Mouse (Mus musculus) megakaryocyte, embryonic 14.5 days (primary cell): Measurements from ENCODE around the gene Cxcl3. TPM values are rescaled to one million over a fixed set of nuclear protein-coding genes. Genes with fewer than 3 reads are reported as not detected.

Experiments used
- H3K27me3 ChIP-seq: replicated peaks from 2 replicates; pipeline ENCODE3; 2012; ENCODE audit warnings: inconsistent platforms
- H3K36me3 ChIP-seq: replicated peaks from 2 replicates; pipeline ENCODE3; 2012; ENCODE audit warnings: low read length, inconsistent platforms, mixed read lengths
- H3K4me1 ChIP-seq: 2 replicates; pipeline ENCODE4 v1.6.1; 2012; ENCODE audit warnings: inconsistent platforms
- H3K4me3 ChIP-seq: replicated peaks from 2 replicates; pipeline ENCODE3; 2012; ENCODE audit warnings: moderate library complexity, mild to moderate bottlenecking, inconsistent platforms
- H3K9me3 ChIP-seq: 2 replicates; pipeline ENCODE4 v1.6.1; 2012; ENCODE audit warnings: inconsistent platforms
- FLI1 ChIP-seq: IDR thresholded peaks from 2 replicates; pipeline ENCODE4 v1.6.1; 2012; ENCODE audit warnings: low read length, inconsistent platforms, mixed read lengths
- GATA1 ChIP-seq: IDR thresholded peaks from 3 replicates; pipeline ENCODE4 v1.6.1; 2012; ENCODE audit warnings: mixed read lengths, low read length, inconsistent platforms, borderline replicate concordance
- polyA plus RNA-seq: library from polyadenylated mRNA; stranded (reverse); fragments of >175 nt; gene quantifications from 2 replicates; pipeline ENCODE4 v1.2.3, GENCODE M21; 2012; ENCODE audit warnings: low replicate concordance; ENCODE audit not compliant: insufficient read depth

The Cxcl3 gene
- 13.4 and 15.8 TPM in 2 replicates for polyA plus RNA-seq

DNA sequence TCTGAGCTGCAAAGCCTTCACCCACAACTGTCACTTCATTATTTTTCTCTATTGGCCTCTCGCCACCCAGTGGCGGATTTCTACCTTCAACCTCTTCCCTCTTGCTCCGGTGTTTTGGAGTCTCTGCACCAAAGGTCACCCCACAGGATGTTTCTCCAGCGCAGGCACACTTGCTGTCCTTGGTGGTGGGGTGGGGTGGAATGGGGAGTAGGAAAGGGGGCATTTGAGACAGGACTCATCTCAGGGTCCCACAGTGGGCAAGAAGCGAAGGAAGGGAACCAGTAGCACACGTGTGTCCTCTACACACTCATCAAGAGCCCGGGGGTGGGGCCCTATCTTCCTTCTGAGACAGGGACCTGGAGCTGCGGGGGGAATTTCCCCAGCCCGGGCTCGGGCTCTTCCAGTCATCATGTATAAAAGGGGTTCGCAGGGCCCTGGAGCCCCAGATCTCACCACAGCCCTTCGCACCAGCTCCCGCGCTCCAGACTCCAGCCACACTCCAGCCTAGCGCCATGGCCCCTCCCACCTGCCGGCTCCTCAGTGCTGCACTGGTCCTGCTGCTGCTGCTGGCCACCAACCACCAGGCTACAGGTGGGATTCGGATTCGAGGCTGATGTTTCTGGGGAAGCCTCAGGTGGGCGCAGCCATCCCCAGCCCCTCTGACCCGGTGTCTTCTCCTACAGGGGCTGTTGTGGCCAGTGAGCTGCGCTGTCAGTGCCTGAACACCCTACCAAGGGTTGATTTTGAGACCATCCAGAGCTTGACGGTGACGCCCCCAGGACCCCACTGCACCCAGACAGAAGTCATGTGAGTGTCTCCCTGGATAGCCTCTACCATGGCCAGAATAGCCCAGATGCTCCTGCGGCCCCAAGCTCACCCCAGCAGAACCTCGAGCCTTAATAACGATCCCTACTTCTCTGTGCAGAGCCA is at the start of gene Cxcl3:
TSS of gene Cxcl3 (plus strand) at position 445 of the 930 bp plus-strand sequence.
- TF ChIP-seq FLI1: no peak
- no peak for TF ChIP-seq GATA1
- peak within 1 kb of the TSS; percentile 90 for H3K4me3 ChIP-seq
- H3K4me1 ChIP-seq: peaks cover 70% of the 10 kb centered on the region
- no peaks in the 10 kb centered on the region for H3K27me3 ChIP-seq
- no peaks in the 10 kb centered on the region for H3K36me3 ChIP-seq
- no peaks in the 10 kb centered on the region for H3K9me3 ChIP-seq

DNA sequence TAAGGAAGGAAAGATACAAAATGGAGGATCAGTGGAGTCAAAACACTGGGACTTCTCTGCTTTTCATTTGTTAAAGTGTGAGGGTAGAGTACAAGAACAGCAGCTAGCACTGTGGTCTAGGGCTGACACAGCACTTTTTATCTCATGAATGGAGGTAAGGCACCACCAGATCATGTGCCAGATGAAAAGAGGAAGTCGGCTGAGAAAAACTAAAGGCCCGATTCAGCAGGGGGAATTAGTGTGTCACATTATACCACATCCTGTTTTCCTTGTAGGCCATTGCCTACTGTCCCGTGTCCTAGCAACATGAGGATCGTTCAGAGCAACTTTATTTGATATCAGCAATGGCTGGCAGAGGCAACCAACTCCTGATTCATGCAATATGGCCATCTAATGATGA is 43.9 kb upstream of the Cxcl3 start:
- peaks cover 28% of the 10 kb centered on the region for H3K4me1 ChIP-seq
- peak overlapping the region; percentile 64 for H3K4me3 ChIP-seq
- no peaks in the 10 kb centered on the region for H3K27me3 ChIP-seq
- H3K36me3 ChIP-seq: no peaks in the 10 kb centered on the region
- H3K9me3 ChIP-seq: no peaks in the 10 kb centered on the region
- TF ChIP-seq FLI1 (no peak), GATA1 (no peak)

DNA sequence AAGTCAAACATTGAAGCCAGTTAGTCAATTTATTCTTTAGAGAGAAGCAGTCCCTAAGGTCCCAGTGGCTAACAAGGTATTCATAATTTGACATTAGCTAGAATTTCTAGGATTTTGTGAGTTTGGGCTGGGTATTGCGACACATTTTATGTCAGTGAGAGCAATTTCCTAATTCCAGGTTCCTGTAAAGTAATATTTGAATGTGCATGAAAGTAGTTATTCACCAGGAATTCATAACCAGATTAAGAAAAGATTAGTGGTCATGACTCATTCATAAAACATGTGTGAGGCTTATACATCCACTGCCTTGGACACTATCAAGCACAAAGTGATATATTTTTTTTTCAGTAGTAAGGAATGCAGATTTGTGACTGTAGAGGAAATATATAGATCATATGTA is 32.0 kb upstream of the Cxcl3 start:
- peaks cover 21% of the 10 kb centered on the region for H3K4me1 ChIP-seq
- no peak overlapping the region for H3K4me3 ChIP-seq
- H3K27me3 ChIP-seq: no peaks in the 10 kb centered on the region
- TF ChIP-seq FLI1 (no peak), GATA1 (no peak)
- no peaks in the 10 kb centered on the region for H3K9me3 ChIP-seq
- no peaks in the 10 kb centered on the region for H3K36me3 ChIP-seq

DNA sequence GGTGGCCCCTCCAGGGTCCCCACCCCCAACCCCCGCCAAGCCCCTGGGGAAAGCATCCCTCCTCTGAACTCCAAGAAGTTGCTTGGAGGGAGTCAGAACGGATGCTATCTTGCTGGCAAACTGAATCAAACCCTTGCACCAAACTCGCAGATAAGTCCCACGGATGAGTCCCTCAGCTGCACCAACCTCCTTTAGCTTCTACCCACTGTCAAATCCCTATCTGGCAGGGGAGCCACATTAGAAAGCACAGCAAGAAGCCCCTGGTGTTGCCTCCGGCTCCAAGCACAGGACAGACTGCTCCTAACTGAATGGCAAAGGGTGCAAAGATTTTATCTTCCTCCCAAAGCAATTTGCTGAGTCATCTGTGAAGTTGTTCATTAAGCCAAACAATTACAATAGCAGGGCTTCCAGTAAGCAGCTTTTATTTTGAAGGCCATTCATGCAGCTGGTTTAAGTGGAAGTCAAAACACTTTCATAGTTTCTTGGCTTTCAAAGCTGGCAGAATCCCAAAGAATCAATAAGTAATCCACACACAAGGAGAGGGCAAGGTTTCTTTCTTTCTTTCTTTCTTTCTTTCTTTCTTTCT is 27.8 kb upstream of the Cxcl3 start:
- Histone ChIP-seq H3K36me3 (peaks cover 9% of the 10 kb centered on the region), H3K4me3 (no peak overlapping the region), H3K27me3 (no peaks in the 10 kb centered on the region), H3K4me1 (peaks cover 51% of the 10 kb centered on the region), H3K9me3 (no peaks in the 10 kb centered on the region)
- TF ChIP-seq FLI1: no peak
- no peak for TF ChIP-seq GATA1

DNA sequence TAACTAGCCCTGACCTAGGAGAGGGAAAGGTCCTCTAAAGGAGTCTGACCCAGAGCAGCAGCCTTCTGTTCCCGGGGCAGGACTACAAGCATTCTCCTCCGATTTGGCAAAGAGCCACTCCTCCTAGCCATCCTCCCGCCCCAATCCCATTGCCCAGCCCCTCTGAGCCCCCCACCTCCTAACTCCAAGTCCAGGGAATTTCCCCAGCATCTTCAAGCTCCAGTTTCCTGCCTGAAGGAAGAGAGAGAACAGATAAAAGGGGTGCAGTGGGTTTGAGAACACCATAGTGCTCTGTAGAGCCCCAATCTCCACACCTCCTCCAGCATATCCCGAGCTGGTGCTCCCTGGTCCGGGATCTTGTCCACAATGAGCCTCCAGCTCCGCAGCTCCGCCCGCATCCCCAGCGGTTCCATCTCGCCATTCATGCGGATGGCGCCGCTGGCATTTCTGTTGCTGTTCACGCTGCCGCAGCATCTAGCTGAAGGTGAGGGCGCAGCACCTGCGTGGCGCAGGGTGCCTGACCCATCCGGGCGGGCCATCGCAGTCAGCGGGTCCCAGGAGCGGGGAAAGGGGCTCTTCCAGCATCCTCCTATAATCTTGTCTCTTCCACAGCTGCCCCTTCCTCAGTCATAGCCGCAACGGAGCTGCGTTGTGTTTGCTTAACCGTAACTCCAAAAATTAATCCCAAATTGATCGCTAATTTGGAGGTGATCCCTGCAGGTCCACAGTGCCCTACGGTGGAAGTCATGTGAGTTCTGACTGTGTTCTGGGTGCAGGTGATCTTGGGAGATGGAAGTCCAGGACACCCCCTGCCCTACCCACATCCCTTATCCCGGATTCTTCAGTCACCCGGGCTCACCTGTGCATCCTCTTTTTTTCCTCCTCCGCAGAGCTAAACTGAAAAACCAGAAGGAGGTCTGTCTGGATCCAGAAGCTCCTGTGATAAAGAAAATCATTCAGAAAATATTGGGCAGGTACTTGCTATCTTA is 26.5 kb upstream of the Cxcl3 start, which contains the start of gene Cxcl5:
TSS of gene Cxcl5 (plus strand) at position 284 of the 989 bp plus-strand sequence.
- H3K9me3 ChIP-seq: no peaks in the 10 kb centered on the region
- H3K4me1 ChIP-seq: peaks cover 64% of the 10 kb centered on the region
- TF ChIP-seq FLI1 (no peak), GATA1 (no peak)
- H3K36me3 ChIP-seq: peaks cover 9% of the 10 kb centered on the region
- H3K27me3 ChIP-seq: no peaks in the 10 kb centered on the region
- H3K4me3 ChIP-seq: peak within 1 kb of the TSS; percentile 93

DNA sequence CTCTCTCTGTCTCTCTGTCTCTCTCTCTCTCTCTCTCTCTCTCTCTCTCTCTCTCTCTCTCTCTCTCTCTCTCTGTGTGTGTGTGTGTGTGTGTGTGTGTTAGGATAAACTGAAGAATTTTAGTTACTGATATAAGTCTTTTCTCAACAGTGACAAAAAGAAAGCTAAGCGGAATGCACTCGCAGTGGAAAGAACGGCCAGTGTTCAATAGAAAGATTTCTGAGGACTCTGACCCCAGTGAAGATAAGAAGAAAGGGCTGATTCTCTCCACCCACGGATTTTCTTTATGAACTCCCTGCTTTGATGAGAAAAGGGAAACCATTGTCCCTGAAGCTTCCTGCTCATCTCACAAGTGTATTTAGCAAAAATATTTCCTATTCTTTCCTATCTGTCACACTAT is 25.6 kb upstream of the Cxcl3 start:
- Histone ChIP-seq H3K27me3 (no peaks in the 10 kb centered on the region), H3K4me3 (peak overlapping the region; percentile 82), H3K36me3 (peaks cover 9% of the 10 kb centered on the region), H3K9me3 (no peaks in the 10 kb centered on the region), H3K4me1 (peaks cover 71% of the 10 kb centered on the region)
- TF ChIP-seq GATA1: no peak
- TF ChIP-seq FLI1: no peak

DNA sequence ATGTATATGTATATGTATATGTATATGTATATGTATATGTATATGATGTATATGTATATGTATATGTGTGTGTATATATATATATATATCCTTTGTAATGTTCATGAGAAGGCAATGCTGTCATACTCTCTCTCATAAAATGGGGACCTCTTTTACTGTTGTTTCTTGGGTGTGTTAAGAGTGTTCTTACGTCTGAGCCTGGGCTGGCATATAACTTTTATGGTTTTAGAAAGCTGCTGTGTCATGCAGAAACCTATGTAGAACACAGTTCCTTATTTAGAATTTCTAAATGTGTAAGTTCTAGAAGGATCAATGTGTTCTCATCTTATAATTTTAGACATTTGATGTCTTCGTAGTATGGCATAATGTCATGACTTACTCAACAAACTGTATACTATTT is 25.1 kb upstream of the Cxcl3 start:
- H3K4me3 ChIP-seq: peak overlapping the region; percentile 81
- no peaks in the 10 kb centered on the region for H3K9me3 ChIP-seq
- H3K27me3 ChIP-seq: no peaks in the 10 kb centered on the region
- TF ChIP-seq FLI1 (no peak), GATA1 (no peak)
- H3K4me1 ChIP-seq: peaks cover 74% of the 10 kb centered on the region
- H3K36me3 ChIP-seq: peaks cover 9% of the 10 kb centered on the region

DNA sequence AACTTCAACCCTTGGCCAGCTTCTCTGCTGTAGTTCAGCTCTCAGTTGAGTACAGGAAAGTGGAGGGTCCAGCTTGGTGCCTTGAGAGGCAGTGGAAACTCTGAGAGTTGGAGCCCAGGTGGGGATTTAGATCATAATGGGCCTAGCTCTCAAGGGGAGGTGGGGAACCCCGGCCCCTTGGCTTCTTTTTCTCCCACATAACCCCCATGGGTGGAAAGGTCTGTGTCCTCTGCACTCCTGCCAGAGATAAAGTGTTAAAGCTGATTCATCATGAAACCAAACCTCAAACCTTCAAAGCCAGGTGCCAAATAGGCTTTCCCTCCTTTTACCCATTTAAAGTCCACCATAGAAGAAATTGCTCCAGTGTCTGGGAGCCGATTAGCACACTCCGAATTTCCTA is 24.1 kb upstream of the Cxcl3 start:
- Histone ChIP-seq H3K4me3 (peak overlapping the region; percentile 59), H3K27me3 (no peaks in the 10 kb centered on the region), H3K4me1 (peaks cover 79% of the 10 kb centered on the region), H3K36me3 (peaks cover 9% of the 10 kb centered on the region), H3K9me3 (no peaks in the 10 kb centered on the region)
- no peak for TF ChIP-seq GATA1

DNA sequence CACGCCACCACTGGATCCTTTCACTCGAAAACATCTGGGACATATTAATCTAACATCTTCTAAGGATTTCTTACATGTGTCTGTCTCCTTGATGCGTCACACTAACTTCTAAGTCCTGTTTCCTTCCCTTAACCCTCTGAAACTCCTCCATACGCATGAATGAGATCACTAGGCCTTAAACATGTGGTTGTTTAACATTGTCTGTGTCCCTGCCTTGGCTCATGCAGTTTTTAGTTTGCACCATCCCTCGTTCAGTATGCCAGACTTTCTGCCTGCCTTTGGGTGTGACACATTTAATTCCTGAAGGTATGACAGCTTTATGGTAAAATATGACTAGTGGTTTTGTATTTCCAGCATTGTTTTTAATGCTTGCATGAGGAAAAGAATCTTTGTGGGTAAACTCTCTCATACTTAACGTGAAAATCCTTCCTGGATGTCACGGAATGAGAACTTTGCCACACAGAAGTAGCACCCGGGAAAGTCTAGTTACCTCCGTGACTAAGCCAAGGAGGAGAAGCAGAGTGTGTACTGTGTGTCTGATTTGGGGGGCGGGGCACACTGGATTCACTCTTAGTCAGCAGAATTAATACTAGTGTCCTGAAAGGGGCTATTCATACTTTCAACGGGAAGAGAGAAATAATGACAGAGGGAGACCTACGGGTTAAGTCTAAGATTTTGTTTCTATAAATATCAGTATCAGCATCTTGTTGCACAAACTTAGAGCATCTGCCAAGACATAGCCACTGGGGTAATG is 21.8 kb upstream of the Cxcl3 start:
- TF ChIP-seq FLI1 (no peak), GATA1 (no peak)
- no peaks in the 10 kb centered on the region for H3K27me3 ChIP-seq
- no peak overlapping the region for H3K4me3 ChIP-seq
- peaks cover 9% of the 10 kb centered on the region for H3K36me3 ChIP-seq
- peaks cover 84% of the 10 kb centered on the region for H3K4me1 ChIP-seq
- no peaks in the 10 kb centered on the region for H3K9me3 ChIP-seq
